Mouse (Mus musculus): ENCODE results near the gene Slc4a1.

Gene Slc4a1

GRCm38 (mm10) chr11:102375196-102376173 lies 9.5 kb upstream of the Slc4a1 start:
- DNase-seq (ENCODE audit: extremely low spot score, low spot score) = peak; percentile 56

- no peak for DNase-seq (ENCODE audit: extremely low spot score, low spot score)
Measured at GRCm38 (mm10) chr11:102374108-102374725, 8.2 kb upstream of the Slc4a1 start.

DNA sequence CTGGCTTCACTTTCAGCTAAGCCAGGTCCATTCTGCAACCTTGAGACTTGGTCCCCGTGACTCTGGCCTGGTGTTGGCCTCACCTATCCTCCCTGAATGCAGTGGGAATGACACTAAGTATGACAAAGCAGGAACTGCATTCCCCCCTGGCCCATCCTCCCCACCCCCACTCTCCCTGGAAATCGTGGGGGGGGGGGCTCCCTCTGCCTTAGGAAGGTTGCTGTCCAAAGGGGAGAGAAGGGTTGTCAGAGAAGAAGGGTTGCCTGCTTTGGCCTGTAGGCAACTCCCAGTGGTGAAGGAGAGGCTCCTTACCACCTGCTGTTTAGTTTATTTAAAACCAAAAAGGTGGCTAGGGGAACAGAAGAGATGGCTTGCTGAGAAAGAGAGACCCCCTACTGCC lies 7.6 kb upstream of the Slc4a1 start:
- DNase-seq (ENCODE audit: extremely low spot score, low spot score) = no peak

DNA sequence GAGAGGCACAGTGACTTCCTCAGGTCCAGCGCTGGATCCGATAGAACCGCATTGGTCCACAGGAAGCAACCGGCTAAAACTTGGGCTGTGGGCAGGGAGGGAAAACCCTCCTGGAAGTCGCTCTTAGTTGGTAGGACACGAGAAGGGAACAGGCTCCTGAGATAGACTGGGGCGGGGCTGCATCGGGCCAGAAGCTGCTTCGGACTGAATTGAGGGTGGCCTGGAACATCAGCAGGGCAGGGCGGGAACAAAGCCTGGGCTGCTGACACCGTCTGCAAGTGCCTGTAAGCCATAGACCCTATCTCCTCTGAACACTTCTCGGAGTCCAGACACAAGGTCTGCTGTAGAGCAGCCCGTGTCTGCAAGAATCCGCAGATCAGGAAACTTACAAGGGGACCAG lies 6.9 kb upstream of the Slc4a1 start:
- DNase-seq (ENCODE audit: extremely low spot score, low spot score) = no peak

DNA sequence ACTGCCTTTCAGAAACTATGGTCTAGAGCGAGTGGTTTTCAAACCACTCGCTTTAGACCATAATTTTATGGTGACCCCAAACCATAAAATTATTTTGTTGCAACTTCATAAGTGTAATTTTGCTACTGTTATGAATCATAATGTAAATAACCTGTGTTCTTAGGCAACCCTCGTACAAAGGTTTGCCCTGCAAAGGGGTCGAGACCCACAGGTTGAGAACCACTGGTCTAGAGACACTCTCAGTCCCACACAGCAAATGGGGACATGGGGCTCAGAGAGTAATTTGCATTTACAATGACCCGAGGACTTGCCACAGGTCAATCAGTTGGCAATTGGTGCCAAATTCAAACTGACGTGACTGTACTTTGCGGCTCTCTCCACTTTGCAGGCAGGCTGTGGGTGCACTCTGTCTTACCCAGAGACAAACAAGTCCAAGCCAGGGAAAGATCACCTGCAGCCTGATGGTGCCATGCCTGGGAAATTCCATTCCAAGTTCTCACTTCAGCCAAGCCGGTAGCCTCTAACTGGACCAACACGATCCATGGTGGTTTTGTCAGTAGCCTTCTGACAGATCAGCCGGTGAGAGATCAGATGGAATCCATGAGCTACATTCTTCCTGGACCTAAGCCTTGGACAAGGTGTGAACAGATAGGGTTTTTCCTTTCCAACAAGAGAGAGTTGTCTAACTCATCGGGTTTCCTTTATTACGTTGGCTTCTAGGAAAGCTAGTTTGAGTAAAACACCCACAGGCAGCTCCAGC lies 6.1 kb upstream of the Slc4a1 start:
- DNase-seq (ENCODE audit: extremely low spot score, low spot score) = no peak

- DNase-seq (ENCODE audit: extremely low spot score, low spot score) = no peak
Measured at GRCm38 (mm10) chr11:102370285-102370684, 4.3 kb upstream of the Slc4a1 start.

GRCm38 (mm10) chr11:102369263-102369662 lies 3.3 kb upstream of the Slc4a1 start:
- no peak for DNase-seq (ENCODE audit: extremely low spot score, low spot score)

DNA sequence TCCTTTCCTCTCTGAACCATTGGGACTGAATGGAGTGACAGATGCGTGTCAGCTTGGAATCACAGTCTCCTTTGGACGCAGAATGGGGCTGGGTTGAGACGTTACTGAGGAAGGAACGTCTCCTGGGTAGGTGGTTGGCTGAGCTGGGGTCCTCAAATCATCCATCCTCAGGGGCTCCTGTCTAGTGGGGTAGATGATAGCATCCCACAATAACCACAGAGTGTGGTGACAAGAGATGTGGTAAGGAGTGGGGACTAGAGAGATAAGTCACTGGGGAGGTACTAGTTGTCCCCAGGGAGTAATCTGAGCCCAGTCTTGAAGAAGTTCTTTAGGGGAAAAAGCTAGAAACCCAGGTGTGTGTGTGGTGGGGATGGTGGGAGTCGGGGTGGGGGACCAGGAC lies 2.3 kb upstream of the Slc4a1 start:
- no peak for DNase-seq (ENCODE audit: extremely low spot score, low spot score)

- no peak for DNase-seq (ENCODE audit: extremely low spot score, low spot score)
Measured at GRCm38 (mm10) chr11:102367504-102368280, 1.7 kb upstream of the Slc4a1 start.

GRCm38 (mm10) chr11:102365699-102366098 lies 304 bp downstream of the Slc4a1 start:
- DNase-seq (ENCODE audit: extremely low spot score, low spot score) = no peak

- DNase-seq (ENCODE audit: extremely low spot score, low spot score) = no peak
Measured at GRCm38 (mm10) chr11:102364570-102365371, 1.2 kb downstream of the Slc4a1 start.

- no peak for DNase-seq (ENCODE audit: extremely low spot score, low spot score)
Measured at GRCm38 (mm10) chr11:102363623-102364022, 2.4 kb downstream of the Slc4a1 start.

GRCm38 (mm10) chr11:102361776-102362495 lies 4.1 kb downstream of the Slc4a1 start:
- no peak for DNase-seq (ENCODE audit: extremely low spot score, low spot score)

DNA sequence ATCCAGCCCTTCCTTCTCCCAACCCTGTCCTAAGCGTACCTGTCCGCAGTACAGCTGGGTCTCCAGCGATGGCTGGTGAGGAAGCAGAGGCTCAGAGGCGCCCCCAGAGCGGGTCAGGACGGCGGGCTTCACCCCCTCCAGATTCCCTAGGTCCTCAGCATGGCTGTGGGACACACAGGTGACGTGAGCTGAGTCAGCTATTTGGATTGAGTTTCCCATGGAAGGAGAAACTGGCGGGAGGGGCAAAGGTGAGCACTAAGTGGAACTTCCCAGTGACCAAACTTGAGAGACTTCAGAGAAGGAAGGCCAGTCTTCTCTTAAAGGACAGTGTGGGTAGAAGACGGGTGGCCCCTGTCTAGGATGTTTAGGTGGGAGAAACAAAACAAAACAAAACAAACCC lies 7.6 kb downstream of the Slc4a1 start:
- DNase-seq (ENCODE audit: extremely low spot score, low spot score) = no peak

DNA sequence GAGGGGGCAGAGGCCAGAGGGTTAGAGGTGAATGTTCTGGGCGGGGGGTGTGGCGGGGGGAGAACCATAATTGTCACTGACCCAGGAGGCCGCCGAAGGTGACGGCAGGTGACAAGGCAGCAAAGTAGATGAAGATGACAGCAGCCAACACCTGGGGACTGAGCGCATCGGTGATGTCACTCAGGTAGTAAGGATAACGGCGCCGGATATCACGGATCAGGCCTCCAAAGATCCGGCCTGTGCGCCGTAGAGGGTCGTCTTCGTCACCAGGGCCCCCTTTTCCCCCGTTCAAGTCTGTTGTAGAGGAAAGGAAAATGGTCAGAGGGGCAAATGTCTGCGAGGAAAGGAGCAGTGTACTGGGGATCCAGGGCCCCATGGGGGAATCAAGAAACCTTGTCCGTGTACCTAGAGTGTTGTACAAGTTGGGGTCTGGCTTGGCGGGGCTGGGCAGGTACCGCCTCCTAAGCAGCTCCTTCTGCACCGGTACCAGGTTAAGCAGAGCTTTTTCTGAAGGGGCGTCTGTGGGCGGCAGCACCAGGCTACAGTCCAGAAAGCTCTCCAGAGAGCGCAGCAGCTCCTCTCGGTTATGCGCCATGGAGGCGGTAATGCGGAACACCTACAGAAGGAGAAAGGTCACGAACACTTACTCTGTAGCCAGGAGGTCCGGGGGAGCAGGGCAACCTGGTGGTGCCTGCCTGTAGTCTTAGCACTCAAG lies 9.2 kb downstream of the Slc4a1 start:
- DNase-seq (ENCODE audit: extremely low spot score, low spot score) = no peak

- DNase-seq (ENCODE audit: extremely low spot score, low spot score) = no peak
Measured at GRCm38 (mm10) chr11:102356190-102356589, 9.8 kb downstream of the Slc4a1 start.

DNA sequence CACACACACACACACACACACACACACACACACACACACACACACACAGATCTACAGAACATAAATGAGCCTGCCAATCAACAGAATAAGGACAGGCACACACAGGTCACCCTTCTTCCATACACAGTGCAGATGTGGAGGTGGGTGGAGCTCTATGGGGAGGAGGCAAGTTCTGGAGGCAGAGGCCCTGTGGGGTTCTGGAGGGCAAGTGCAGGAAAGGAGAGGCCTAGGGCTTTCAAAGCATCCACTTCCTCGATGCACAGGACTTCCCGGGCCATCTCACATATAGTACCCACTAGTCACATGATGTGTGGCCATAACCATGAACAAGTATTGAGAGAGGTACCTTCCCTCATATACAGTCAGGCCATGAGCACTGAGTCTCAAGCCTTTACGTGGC lies 10.5 kb downstream of the Slc4a1 start:
- DNase-seq (ENCODE audit: extremely low spot score, low spot score) = no peak

DNA sequence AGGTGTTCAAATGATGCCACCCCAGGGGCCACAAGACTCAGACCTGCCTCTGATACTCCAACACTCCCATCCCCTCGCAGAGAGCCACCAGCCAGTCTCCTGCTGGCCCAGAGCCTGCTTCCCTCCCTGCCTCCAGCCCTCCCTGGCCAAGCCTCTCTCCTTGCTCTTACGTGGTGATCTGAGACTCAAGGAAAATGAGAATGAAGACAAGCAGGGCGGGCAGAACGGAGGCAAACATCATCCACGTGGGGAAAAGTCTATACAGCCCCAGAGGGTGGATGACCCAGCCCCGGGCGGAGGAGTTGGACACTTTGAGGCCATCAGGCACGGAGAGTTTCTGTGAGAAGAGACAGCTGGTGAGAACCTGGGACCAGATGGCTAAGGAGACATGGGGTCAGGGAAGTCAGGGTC lies 13.0 kb downstream of the Slc4a1 start:
- DNase-seq (ENCODE audit: extremely low spot score, low spot score) = no peak

- no peak for DNase-seq (ENCODE audit: extremely low spot score, low spot score)
Measured at GRCm38 (mm10) chr11:102352378-102352777, 13.6 kb downstream of the Slc4a1 start.
